Mouse (Mus musculus) common myeloid progenitor, adult 5-6 weeks (primary cell): ENCODE results near the gene Traf3ip1. TPM values are rescaled to one million over a fixed set of nuclear protein-coding genes. Genes with fewer than 3 reads are reported as not detected.
"Not testable (repeated sequence)": the region's sequence is repeated elsewhere in the genome, so short reads cannot be mapped to it uniquely, and the experiment has no call there.

Experiments used
- ATAC-seq: replicated peaks from 2 replicates; pipeline ENCODE4 v1.8.0; 2016; ENCODE audit warnings: low read depth, mild to moderate bottlenecking, moderate TSS enrichment, inconsistent platforms; ENCODE audit not compliant: poor library complexity, severe bottlenecking
- total RNA-seq: library from RNA; stranded (forward); fragments of 200-1000, 187-1606 nt; gene quantifications from 2 replicates; pipeline ENCODE4 v1.2.3, GENCODE M21; 2017

Traf3ip1 gene
- total RNA-seq, 1 experiment from 2014 or later: 5.2 TPM

DNA sequence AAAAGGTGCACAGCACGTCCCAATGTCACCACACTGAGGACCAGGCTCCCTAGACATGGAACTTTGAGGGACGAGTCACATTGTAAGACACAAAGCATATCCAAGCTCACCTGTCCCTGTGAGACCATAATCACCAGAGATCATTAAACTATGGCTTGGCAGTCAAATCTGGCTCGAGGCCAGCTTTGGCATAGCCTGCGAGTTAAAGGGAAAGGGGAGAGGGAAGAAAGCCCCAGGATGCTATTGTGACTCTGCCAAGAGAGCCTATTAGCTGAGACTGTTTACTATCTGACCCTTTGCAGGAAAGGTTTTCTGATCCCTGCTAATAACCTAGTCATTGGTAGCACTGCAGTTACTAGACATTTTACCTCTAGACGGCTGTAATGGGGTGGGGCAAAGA is 30.0 kb upstream of the Traf3ip1 start:
- ATAC-seq: no peak

DNA sequence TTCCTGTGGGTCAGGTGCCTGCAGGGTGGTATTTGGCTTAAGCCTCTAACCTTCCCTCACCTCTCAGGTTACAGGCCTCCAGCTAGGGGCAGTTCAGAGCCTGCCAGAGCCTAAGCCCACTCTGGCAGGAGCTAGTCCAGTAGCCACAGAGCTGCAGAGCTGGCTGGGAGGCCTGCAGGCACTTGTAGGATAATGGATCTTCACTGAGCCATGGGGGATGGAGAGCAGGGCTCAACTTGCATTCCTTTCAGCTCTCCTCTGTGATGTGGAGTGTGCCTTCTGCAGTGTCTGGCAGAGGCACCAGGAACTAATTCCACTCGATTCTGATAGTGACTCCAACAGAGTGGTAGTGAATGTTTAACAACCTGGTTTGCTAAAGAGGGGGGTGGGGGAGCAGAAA is 29.2 kb upstream of the Traf3ip1 start:
- ATAC-seq: no peak

DNA sequence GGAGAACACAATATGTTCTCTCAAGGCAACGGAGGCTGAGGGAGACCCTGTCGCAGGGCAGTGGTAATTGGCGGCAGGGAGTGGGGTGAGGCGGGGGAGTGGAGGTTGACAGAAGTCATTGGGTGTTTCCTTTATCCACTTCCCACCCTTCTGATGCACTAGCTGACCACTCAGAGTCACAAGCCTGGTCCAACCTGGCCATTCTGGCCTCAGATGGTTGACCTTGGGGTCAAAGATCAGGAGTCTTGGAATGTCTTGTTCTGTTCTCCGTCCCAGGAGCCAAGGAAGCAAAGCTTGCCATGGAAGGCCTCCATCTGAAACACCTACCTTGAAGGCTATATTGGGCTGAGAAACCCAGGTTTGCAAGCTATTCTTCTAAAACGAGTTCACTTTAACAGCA is 28.3 kb upstream of the Traf3ip1 start:
- no peak for ATAC-seq

DNA sequence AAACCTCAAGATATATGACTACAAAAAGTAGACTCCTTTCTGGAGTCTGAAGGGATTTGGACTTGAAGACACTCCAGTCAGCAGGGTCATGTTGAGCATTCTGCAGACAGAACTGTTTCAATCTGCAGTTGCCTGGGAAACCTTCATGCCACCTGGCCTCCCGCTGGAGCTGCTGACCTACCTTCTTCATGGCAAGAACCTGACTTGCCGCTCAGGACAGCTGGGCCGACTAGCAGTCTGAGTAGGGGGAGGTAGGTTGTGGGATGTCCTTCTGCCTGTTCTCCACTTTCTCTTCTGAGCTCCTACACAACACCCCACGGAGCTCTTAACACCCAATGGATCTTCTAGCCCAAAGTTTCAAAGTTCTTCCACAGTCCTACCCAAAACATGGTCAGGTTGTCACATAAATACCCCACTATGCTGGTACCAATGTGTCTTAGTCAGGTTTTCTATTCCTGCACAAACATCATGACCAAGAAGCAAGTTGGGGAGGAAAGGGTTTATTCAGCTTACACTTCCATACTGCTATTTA is 24.5 kb upstream of the Traf3ip1 start:
- no peak for ATAC-seq

DNA sequence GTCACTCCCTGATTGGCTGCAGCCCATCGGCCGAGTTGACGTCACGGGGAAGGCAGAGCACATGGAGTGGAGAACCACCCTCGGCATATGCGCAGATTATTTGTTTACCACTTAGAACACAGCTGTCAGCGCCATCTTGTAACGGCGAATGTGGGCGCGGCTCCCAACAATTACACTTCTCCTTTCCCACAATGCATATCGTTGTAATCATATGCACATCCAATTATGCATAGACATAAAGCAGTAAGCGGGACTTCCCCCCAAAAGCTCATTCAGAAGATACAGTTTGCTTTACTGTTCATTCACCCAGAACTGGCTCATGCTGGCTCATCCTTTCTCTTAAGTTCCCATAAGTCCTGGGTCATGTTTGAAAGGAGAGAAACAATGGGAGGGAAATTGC is 16.3 kb upstream of the Traf3ip1 start:
- not testable (repeated sequence) for ATAC-seq

DNA sequence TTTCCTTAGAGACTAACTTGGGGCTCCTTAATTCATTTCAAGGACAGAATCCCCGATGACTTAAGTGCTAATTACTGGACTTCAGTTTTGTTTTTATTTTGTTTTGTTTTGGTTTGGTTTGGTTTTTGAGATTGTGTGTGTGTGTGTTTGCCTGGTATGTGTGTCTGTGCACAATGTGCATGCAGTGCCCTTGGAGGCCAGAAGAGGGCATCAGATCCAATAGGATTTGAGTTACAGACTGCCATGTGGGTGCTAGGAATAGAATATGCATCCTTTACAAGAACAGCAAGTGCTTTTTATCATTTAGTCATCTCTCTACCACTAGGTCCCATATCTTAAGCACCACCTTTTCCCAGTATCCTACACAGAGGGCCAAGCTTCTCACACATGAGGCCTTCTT is 15.5 kb upstream of the Traf3ip1 start:
- no peak for ATAC-seq

DNA sequence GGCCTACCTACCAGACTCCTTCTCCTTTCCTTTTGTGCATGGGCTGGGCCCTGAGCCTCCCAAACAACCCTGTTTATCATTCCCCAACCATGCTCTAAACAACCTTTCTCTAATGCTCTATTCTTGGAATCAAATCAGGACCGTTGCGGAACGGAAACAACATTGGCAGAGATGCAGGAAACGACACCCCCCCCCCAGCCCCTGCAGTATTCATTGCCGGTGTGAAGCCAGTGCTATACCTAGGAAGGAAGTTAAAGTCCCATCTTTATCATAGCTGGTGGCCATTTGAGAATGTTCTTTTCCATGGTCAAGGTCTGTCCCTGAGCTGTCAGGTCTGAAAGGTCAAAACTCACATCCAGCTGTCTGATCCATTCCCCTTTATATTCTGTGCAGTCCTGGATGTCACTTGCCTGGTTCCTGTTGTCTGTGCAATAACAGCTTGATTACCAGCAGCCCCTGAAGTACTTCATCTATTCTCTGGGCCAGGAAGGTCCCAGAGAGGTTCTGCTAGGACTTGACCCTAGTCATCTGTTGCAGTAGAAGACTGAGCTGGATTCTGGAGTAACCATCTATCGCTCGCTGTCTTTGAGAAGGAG is 11.7 kb upstream of the Traf3ip1 start:
- no peak for ATAC-seq

DNA sequence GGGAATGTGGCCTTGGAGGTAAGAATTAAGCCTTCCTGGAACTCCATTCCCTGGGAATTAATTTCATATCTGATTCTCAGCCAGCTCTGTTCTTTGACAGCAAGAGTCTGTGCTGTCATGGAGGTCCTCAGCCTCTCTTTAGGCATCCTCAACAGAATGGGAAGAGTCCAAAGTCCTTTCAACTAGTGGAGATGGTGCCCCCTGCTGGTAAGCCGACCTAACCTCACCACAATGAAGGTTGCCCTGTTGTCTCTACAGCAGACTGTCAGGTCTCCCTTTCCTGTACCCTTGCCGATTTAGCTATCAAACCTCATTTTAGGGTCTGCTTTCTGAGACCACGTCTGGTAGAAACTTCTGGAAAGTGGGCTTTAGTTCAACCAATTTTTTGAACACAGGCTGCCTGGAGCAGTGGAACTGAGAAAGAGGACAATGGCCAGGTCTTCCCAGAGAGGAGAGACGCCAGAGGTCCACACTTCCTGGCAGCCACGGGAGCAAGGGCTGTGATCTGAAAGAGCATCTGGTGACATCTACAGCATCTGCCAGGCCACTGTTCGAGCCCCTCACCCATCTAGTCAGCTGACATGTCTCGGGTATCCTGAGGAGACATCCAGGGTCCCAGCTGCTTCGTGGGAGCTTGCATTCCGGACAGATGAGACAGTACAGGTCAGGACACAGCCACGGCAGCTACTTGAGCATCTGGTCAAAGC is 11.0 kb upstream of the Traf3ip1 start:
- peak; percentile 95 for ATAC-seq

DNA sequence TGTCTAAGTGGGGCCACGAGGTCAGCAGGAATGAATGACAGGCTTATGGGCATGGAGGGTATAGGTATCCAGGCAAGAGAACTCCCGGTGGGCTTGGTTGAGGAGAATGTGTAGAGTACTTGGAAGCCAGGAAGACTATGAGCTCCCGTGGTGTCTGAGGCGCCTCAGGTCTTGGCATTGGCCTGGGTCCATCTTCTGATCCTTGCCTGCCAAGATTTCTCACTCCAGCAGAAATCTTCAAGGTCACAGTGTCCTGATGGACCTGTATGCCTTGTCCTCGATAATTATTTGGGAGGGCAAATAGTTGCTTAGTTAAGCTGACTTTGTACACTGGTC is 10.5 kb upstream of the Traf3ip1 start:
- ATAC-seq: no peak

DNA sequence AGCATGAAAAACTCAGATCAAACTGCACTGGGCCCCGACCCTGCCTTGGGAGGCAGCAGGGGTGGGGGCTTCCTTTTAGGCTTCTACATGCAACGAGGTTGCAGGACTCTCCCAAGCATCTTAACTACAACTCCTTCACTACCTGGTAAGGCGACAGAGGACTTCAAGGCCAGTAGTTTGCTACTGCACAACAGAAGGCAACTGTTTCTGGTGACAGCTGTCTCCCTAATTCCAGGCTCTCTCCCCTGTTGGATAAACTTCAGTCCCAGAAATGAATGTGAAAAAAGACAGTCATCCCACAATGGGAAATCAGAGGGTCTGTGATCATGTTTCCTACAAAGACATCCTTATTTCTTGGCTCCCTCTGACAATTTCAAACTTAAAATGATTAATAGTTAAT is 9.0 kb upstream of the Traf3ip1 start:
- ATAC-seq: no peak

DNA sequence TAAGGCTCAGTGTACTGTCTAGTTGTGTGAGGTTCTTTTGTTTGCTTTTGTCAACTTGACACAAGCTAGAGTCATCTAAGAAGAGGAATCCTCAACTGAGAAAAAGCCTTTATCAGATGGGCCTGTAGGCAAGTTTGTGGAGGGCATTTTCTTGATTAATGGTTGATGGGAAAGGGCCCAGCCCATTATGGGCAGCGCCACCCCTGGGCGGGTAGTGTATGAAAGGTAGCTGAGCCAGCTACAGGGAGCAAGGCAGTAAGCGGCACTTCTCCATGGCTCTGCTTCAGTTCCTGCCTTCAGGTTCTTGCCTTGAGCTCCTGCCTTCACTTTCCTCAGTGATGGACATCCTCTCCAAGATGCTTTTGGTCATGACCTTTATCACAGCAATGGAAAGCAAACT is 8.3 kb upstream of the Traf3ip1 start:
- no peak for ATAC-seq

DNA sequence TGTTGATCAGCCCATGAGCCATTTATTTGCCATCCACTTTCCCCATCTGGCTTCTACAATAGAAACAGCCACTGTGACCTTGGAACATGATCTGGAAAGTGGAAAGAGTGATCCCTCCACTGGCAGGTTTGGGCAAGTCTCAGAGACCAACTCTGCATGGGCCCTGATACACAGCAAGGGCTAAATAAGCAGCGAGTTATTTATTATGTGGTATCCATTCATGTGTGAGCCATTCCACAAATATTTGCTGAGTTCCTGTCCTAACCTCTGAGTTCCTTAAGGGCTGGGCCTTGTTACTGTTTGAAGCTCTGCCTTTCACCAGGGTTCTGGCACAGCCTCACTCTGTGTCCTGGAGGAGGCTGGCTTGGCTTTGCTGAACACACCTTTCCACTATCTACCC is 4.1 kb upstream of the Traf3ip1 start:
- no peak for ATAC-seq

DNA sequence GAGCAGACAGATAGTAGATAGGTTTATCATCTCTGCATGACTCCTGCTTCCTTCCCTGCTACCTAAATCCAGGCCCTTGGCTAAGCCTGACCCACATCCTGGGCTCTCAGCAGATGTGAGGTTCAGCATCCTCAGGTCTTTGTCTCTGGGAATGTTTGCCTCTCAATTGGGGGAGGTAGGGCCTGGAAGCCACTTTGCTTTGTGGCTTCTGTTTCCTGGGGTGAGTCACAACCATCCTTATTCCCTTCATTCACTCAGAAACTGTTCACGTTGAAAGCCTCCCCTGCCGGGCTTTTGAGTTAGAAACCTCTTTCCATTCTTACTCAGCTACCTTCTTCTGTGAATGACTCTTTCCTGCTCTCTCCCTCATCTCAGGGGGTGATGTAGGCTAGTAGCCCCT is 1.7 kb upstream of the Traf3ip1 start:
- ATAC-seq: no peak

DNA sequence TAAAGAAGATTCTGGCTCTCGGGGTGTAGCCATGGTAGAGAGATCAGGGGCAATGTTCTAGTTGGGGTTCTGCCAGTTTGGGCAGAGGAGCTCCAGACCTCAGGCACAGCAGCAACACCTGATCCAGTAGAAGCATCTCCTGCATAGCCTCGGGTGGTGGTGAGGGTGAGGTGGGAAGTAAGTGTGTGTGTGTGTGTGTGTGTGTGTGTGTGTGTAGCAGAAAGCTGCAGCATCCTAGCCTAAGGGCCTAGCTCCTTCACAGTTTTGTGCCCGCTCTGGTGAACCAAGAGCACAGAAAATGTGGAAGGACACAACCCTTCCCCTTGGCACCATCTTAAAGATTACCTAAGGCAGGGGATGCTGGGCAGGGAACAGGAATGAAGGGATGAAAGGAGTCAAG is 509 bp upstream of the Traf3ip1 start:
- ATAC-seq: no peak

DNA sequence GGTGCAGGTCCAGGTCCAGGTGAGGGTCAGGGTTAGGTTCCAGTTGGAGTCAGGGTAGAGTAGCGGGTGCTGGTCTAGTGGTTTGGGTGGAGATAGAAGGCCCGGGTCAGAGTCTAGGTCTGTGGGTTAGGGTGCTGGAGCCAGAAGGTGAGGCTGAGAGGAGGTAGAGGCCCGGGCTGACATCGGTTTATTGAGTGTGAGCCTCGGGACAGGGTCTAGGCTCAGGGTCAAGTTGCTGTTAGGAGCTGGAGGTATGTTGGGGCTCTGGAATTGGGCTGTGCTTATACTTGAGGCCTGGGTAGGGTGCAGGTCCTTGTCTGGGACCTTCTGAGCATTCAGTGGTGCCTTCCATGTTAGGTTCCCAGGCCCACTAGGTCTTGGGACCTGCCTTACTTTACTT is 874 bp downstream of the Traf3ip1 start:
- no peak for ATAC-seq

DNA sequence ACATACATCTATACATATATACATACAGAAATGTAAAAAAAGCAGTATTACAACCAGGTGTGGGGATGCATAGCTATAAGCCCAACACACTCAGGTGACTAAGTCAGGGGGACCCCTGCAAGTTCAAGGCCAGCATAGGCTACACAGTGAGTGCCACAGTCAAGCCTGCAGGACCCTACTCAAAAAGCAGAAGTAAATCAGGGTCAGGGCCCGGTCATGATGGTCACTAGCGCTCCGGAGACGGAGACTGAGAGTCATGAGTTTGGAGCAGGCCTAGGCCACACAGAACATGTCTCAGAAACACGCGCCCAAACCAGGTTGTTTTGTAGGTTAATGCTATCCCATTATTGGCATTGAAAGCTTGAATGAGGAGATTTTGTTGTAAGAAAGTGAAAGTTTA is 4.1 kb downstream of the Traf3ip1 start:
- ATAC-seq: no peak

DNA sequence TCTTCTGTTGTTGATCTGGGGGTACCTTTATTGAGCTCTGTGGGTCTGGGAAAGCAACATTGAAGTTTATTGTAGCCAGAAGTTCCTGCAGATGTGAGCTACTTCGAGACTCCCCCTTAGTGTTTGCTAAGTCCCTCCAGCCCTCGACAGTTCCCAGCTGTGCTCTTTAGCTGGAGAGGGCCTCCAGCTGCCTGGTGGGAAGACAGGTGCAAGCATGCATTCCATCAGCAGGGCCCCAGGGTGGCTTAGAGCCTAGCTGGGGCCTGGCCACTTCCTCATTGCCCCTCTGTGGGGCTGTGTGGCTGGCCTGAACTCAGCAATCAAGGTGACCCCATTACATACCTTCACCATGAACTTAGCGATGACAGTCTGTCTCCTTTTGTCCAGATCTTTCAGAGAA is 10.2 kb downstream of the Traf3ip1 start:
- no peak for ATAC-seq

DNA sequence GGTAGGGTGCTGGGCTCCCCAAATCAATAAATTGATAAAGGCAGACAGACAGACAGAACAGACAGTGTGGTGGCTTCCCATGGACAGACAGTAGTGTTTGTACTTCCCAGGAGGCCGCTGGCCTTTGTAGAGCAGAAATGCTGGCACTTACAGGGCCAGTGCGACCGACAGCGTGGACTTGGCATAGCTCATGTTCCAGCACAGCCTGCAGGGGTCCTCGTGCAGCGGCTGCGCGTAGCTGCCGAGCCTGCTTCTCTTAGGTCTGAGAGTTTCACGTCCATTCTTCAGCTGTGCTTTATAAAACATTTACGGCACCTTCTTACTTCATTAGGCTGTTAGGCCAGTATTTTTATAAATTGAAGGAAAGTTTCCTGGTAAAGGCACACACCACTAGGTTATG is 20.5 kb downstream of the Traf3ip1 start:
- no peak for ATAC-seq

DNA sequence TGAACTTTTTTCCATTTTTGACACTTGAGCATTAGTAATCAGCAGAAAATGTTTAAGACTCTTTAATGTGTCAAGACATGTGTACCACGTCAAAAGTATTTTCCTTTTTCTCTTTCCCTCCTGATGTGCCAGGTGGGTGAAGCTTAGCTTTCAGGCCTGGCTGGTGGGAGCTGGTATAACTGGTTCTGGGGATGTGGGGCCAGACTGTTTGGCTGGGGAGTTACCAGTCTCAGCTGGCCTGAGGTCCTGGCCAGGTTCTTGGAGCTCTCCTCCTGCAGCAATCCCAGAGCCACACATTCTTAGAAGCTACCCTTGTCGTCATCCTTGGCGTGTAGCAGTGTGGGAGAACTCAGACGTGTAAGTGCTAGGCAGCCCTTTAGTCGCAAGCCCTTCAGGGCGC is 21.2 kb downstream of the Traf3ip1 start:
- no peak for ATAC-seq

DNA sequence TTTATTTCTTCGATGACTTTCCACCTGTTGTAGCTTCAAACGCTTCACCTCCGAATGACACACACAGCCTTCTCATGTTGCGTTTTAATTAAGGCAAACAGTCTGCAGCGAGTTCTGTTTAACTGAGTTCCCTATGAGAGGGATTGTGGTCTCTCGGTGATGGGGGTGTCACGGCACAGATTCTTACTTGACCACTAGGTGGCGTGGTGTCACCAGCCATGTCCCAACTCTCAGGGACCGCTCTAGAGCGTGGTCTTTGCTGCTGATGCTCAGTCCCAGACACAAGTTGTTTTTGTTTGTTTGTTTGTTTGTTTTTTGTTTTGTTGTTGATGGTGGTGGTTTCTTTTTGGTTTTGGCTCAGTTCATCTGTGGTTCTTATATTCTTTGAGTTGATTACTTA is 29.3 kb downstream of the Traf3ip1 start:
- peak; percentile 97 for ATAC-seq

DNA sequence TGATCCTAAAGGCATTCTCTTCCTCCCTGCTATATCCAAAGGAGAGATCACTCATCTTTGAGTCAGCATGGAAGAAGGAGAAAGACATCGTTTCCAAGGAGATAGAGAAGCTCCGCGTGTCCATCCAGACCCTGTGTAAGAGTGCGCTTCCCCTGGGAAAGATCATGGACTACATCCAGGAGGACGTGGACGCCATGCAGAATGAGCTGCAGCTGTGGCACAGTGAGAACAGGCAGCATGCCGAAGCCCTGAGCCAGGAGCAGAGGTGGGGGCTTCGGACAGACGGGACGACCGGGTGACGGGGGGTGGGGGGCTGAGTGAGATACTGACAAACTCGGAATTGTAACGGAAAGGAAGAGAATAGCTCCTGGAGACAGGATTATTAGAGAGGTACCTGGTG is 31.4 kb downstream of the Traf3ip1 start:
- no peak for ATAC-seq

DNA sequence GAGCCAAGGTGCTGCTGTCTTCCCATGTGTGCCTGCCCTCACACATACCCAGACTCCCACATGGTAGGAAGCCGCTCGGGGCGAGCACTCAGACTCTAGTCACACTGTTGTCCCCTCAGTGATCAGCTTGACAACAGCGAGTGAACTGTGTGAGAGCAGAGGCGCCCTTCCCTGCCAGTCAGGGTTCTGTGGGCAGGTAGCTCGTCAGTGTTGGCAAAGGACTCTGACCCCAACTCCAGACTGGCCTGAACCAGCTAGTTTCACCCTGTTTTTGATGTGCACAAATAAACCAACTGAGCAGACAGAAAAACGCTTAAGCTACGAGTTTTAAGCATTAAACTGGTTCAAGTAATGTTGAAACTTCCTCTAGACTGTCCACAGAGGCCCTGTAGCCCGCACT is 35.7 kb downstream of the Traf3ip1 start:
- no peak for ATAC-seq
